Mouse (Mus musculus): ENCODE measurements around the gene Pcgf2. TPM values are rescaled to one million over a fixed set of nuclear protein-coding genes. Genes with fewer than 3 reads are reported as not detected.

The Pcgf2 gene
- polyA plus RNA-seq, 2 experiments from 2014 or later: 3.1 to 4.7 TPM

DNA sequence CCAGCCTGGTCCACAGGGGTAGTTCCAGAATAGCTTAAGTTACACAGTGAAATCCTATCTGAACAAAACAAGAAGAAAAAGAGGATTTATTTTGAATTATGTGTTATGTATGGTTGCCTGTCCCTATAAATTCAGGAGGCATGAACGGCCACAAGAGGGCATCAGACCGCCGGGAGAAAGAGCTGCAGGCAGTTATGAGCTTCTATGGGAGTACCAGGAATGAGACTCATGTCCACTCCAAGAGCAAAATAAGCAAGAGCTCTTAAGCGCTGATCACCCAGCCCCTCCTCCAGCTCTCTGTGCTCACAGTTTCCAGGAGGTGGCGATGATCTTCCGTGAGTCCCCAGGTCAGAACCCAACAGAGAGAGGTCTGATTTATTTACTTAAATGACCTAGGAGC, 55.5 kb downstream of the Pcgf2 start:
- no peak for ATAC-seq

DNA sequence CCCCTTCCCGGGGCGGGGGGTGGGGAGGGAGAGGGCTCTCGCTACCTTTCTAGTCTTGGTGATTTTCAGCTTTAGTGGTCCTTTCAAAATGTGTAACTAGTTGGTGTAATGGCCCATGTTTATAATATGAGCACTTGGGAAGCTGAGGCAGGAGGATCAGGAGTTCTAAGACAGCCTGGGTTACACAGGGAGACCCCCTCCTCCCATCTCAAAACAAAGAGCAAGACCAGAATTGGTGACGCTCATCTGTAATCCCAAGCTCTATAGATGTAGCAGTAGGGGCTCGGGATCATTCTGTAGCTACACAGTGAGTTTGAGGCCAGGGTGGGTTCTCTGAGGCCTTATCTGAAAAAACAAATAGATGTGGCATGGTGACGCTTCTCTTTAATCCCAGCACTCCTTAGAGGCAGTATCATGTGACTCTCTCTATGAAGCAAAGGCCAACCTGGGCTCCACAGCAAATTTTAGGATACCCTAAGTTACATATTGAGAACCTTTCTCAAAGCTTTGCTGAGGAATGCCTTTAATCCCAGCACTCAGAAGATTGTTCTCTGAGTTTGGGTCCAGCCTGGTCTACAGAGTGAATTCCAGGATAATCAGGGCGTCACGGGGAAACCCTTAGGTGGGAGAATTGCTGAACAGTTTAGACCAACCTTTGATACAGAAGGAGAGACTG, 56.8 kb downstream of the Pcgf2 start:
- no peak for ATAC-seq

DNA sequence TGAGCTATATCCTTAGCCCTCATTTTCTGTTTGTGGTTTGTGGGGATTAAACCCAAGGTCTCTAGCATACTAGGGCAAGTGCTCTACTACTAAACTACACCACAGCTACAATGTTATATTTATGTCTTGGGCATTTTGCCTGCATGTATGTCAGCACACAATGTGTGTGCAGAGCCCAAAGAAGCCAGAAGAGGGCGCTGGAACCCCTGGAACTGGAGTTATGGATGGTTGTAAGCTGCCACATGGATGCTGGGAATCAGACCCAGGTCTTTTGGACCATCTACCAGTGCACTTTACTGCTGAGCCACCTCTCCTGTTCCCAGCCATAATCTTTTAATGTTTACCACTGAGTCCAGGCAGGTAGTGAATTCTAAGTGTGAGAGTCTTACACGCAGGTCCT, 57.6 kb downstream of the Pcgf2 start:
- no peak for ATAC-seq

DNA sequence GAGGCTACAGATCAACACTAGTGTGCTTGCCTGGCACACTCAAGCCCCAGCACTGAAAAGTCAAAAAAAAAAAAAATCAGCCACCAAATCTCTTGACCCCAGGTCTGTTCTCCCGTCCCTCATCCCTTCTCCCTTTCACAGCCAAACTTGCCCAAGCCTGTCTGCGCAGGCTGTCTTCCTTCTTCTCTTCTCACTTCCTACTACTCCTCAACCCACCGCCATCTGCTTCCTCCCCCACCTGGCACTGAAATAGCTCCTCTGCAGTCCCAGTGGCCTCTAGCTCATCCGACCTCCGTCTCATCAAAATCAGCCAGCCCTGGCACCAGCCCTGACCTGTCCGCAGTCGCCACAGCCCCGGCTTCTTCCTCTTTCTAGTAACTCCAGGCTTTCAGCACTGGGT, 58.6 kb downstream of the Pcgf2 start:
- no peak for ATAC-seq

Other genes with a start within 250 kb of the Pcgf2 start
- gene 4933428G20Rik, start 200.2 kb downstream of the Pcgf2 start, polyA plus RNA-seq (2017; shearing (Covaris generic)): not detected
- not detected for gene Srcin1, start 124.3 kb downstream of the Pcgf2 start, polyA plus RNA-seq (2017; shearing (Covaris generic))
- under 1 TPM; 0.40 to 0.61 TPM for gene Epop, start 70.8 kb downstream of the Pcgf2 start, polyA plus RNA-seq (2017; shearing (Covaris generic))
- gene Mllt6, start 37.1 kb downstream of the Pcgf2 start, polyA plus RNA-seq (2017; shearing (Covaris generic)): 10 to 100 TPM; 13.9 to 15.2 TPM
- gene Cisd3, start 14.7 kb downstream of the Pcgf2 start, polyA plus RNA-seq (2017; shearing (Covaris generic)): 10 to 100 TPM; 91.3 to 99.5 TPM
- gene Psmb3, start 2.9 kb upstream of the Pcgf2 start, polyA plus RNA-seq (2017; shearing (Covaris generic)): 100 to 1,000 TPM; 422 to 486 TPM
- 1 to 10 TPM; 2.0 to 2.3 TPM for gene Pip4k2b, start 44.2 kb upstream of the Pcgf2 start, polyA plus RNA-seq (2017; shearing (Covaris generic))
- gene Cwc25, start 66.1 kb upstream of the Pcgf2 start, polyA plus RNA-seq (2017; shearing (Covaris generic)): 10 to 100 TPM; 21.3 to 22.8 TPM
- under 1 TPM in 1 of 2 experiments, not detected in 1; 0.74 TPM for gene 1700001P01Rik, start 75.4 kb upstream of the Pcgf2 start, polyA plus RNA-seq (2017; shearing (Covaris generic))
- gene Rpl23, start 81.9 kb upstream of the Pcgf2 start, polyA plus RNA-seq (2017; shearing (Covaris generic)): 1,000 to 10,000 TPM; 1,077 to 1,095 TPM
- gene Lasp1, start 98.5 kb upstream of the Pcgf2 start, polyA plus RNA-seq (2017; shearing (Covaris generic)): 10 to 100 TPM; 44.4 to 52.4 TPM
- 1 to 10 TPM; 1.6 to 1.7 TPM for gene B230217C12Rik, start 140.3 kb upstream of the Pcgf2 start, polyA plus RNA-seq (2017; shearing (Covaris generic))
- gene Fbxo47, start 183.7 kb upstream of the Pcgf2 start, polyA plus RNA-seq (2017; shearing (Covaris generic)): under 1 TPM; 0.29 to 0.74 TPM

Measured in activated CD4-positive, CD25-positive, alpha-beta regulatory T cell, adult 4 months (primary cell).